Mouse (Mus musculus): ENCODE data around the gene Zfp410.
"Not testable (repeated sequence)": the region's sequence is repeated elsewhere in the genome, so short reads cannot be mapped to it uniquely, and the experiment has no call there.

Zfp410 gene

DNA sequence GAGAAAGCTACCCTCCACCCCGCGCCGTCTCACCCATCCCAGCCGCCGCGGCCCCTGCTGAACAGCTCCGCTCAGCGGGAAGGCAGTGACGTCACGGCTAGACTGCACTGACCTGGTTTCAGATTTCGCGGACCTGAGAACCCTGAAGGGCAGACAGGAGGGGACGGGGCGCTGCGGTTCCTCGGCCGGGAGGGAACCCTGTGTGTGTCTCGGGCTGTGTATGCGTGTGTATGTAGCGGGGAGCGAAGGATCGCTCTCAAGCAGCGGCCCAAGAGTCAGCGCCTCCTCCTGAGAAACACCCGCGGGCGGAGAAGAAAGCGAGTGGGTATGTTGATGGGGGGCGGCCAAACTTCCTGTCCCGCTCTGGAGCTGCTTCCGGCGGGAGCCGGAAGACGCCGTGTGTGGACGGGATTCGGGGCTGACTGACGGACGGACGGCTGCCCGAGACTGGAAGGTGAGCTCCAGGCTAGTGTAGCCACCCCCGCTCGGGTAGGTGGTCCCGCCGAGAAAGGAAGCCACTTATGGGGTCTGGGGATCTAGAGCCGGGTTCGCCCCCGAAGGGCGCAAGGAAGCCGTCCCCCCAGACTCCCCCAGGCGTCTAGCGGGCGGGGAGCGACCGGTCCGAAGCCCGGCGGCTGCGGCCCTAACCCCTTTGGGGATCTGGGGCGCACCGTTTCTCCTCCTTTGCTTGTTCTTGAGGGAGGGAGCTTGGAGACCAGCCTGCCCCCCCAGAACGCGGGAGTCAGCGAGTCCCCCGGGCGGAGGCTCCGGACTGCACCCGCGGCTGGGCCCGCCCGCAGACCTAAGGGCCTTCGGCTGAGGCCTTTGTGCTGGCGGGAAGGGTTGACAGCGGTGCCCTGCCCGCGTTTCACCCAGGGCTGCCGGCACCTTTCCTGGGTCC, at the start of gene Zfp410:
Gene Zfp410, plus strand, starts transcription at position 132 of the 901 bp plus-strand sequence.
- DNase-seq, result peak; percentile 84 to 85

DNA sequence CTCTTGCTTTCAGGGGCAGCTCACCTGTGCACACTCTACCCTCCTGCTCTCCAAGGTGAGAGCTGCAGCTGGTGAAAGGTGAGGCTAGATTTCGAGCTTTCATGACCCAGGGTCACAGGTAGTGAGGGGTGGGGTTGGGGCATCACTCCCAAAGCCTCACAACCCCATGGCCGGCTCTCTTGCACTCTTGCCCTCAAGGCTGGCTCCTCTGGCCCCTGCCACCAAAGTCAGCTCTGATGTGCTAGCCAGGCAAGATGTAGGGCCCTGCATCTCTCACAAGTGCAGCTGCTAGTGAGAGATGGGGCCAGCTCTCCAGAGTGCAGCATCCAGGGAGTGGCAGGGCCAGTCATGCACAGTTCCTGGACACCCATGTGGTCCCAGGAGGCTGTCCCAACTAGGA, 49.4 kb upstream of the Zfp410 start:
- DNase-seq, result no peak

DNA sequence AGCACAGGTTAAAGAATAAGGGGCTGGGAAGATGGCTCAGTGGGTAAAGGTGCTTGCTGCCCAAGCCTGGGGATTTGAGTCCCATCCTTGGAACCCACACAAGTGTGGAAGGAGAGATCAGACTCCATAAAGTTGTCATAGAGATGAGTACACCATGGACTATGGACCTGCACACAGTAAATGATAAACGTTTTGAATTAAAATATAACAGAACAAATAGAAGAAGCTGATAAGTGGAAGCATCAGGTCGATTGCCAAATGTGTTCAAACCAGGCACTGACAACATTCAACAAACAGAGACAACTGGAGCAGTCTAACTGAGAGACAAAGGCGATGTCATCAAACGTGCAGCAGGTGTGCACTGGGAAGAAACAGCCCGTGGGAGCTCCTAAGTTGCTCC, 43.3 kb upstream of the Zfp410 start:
- no peak for DNase-seq

DNA sequence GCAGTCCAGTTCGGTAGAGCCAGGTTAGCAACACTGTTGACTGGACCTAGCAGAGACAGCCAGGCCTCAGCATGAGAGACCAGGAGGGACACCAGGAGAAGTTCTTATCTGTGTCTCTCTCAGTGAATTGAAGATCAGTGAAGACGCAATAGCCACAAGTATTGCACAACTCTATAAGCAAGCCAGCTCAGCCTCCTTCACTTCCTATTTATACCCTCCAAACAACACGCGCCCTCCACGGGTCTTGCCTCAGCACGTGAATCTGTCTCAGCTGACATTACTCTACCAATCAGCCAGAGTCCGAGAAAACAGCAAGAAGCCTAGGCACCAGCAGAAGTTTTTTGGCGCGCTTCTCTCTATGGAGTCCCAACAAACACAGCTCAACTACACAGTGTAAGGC, 41.4 kb upstream of the Zfp410 start:
- no peak for DNase-seq

DNA sequence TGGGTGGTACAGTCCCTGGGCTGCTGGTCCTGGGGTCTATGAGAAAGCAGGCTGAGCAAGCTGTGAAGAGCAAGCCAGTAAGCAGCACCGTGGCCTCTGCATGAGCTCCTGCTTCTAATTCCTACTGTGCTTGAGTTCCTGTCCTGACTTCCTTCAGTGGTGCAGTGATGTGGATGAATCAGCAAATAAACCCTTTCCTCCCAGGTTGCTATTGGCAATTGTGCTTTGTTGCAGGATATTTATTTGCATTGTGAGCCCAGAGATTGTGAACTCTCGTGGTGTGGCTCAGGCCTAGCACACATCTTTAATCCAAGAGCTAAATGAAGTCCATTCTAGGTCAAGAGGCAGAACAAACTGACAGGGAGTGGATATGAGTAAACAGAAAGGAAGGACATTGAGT, 40.4 kb upstream of the Zfp410 start:
- no peak for DNase-seq

DNA sequence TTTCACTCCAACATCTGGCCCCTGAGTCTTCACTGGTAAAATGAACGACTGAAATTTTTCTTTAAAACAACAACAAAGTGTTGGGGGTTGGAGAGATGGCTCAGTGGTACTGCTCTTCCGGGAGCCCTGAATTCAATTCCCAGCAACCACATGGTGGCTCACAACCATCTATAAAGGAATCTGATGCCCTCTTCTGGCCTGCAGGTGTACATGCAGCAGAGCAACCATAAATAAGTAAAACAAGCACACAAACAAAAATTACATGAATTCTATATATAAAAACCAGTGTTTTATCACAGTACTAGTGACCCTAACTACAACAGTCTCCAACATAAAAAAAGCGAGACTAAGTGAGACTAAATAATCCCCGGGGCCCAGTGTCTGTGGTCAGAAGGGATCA, 39.9 kb upstream of the Zfp410 start:
- DNase-seq, result no peak

DNA sequence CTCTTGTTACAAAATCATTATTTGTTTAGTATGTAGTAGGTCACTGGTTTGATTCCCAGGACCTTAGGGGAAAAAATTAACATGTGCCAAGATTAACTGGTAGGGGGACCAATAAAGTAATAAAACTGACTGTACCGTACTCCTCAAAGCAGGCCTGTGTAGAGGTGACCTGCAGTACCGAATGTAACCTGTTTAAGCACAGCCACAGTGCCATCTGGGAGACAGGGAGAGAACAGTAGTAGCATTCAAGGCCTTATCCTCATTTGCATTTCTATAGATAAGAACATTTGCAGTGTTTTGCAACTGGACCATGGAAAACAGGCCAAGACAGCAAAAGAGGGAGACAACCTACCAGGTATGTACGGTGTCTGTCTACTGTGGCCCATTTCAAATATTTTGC, 38.8 kb upstream of the Zfp410 start:
- no peak for DNase-seq

DNA sequence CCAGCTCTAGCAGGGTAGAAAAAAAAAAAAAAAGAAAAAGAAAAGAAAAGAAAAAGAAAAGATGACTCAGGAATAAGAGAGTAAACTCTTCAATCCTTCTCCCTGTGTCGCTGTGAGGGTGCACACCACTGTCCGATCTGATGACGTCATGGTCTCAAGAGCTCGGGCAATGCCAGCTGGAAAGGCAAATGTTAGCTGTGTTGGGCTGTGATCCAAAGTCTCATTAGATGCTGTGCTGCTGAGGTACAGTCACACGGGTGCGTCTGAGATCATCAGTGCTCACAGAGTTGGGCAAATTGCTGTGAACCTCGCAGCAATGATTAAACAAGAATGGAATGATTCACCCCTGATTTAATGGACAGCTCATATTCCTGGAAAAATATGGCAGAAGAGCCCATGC, 37.8 kb upstream of the Zfp410 start:
- no peak for DNase-seq

DNA sequence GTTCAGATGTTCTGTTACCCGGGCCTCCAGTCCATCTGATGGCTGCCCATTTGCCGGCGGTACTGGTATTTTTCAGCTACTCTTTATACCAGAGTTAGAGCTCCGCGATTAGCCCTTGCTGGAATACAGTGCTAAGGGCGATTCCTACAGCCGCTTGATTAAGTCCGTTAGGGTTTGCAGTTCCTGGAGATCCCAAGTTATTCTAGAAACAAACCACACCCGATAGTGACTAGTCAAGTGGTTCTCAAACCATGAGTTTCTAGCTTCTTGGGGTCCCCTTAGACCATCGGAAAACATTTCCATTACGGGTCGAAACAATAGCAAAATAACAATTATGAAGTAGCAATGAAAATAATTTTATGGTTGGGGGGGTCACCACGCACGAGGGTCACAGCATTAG, 32.3 kb upstream of the Zfp410 start:
- DNase-seq, result no peak

DNA sequence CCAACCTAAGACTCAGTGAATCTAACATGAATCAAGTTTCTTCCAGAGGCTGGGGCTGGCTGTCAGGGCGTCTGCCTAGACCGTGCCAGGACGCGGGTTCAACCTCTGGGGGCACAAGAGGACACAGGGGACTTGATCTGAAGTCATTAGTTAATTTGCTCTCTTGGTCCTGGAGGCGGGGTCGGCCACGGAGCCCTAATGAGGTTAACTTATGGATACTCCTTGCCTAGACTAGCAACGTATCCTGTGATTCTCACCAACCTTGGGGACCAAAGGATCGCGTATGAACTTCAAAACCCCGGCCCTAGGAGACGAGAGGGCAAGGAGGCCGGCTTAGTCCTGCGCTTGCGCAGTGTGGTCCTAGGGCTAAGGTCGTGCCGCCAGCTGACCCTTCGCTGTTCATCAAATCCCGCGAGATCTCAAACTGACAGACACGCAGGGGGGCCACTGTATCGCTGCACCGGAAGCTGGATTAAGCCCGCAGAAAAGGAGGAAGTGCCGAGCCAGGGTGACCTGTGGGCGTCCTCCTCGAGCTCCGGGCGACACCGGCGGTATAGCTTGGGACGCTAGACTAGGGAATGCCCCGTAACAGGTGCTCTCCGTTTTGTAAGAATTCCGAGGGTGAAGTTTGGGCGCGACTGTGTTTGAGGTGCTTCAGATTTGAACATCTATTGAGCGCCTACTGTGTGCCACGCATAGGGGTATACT, 31.6 kb upstream of the Zfp410 start, which contains the start of gene Ptgr2:
Gene Ptgr2, plus strand, starts transcription at position 348 of the 708 bp plus-strand sequence.
- peak; percentile 87 to 92 for DNase-seq

DNA sequence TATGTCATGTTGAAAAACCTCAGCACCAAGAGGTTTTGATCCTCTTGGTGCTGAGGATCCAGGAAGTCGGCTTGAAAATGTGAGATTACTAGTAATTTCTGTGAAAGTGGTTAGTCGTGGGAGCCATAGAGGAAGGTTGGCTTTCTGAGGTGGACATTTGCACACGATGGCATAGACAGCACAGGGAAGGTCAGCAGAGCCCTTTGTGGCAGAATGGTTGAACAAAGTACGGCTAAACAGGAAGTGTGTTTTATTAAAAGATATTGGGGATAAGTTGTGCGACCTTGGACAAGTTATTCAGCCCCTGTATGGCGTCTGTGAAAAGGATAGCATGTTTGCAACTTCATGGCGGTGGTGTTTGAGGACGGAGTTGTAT, 31.1 kb upstream of the Zfp410 start:
- DNase-seq, result no peak

DNA sequence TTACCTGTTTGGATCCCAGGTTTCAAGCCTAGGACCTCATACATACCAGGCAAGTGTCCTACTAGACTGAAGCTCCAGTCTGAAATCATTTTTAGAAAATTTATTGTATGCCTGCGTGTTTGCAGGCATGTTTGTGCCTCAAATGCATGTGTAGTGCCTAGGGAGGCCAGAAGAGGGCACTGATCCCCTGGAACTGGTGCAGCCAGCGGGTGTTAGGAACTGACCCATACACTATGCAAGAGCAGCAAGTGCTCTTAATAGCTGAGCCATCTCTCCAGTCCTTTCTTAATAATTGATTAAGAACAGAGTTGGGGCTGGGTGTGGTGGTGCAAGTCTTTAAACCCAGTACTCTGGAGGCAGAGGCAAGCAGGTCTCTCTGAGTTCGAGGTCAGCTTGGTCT, 28.2 kb upstream of the Zfp410 start:
- DNase-seq, result peak; percentile 48 to 56

DNA sequence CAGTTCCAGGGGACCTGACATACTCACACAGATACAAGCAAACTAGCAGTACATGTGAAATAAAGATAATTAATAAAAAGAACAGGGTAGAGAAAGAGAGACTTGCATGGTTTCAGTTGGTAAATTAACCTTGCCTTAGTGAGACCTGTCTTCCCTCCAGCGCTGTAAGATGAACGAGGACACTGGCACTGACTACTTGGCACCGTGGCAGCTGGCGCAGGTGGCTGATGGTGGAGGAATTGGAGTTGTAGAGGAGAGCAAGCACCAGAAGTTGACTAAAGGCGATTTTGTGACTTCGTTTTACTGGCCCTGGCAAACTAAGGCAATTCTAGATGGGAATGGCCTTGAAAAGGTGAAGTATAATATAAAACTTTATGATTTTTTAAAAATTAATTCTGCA, 18.8 kb upstream of the Zfp410 start:
- DNase-seq, result no peak

DNA sequence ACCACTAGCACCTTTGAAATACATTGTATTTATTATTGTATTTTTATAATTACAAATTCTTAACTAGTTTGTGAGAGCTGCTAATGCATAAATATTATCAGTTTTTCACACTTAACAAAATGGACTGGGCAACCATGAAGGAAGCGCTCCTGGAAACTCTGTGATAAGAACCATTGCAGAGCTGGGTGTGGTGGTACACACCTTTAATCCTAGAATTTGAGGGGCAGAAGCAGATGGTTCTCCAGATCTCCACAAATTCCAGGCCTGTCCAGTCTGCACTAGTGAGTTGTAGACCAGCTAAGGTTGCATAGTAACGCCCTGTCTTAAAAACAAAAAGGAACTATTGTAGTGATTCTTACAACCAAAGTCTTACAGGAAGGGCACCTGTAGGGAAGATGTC, 17.4 kb upstream of the Zfp410 start:
- no peak for DNase-seq

DNA sequence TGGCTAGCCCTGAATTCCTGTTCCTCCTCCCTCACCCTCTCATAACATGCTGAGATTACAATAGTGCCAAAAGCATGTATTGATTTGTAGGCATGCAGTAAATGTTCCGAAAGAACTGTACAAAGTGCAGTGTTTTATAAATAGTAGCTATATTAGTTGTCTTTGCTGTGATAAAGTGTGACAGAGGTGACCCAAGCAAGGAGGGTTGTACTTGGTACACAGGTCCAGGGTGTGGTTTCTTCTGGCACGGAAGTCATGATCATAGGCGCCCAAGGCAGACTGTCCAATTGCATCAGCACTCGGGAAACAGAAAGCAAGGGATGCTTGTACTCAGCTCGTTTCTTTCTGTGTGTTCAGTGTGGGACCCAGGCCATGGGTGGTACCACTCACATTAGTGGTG, 12.6 kb upstream of the Zfp410 start:
- DNase-seq, result no peak

DNA sequence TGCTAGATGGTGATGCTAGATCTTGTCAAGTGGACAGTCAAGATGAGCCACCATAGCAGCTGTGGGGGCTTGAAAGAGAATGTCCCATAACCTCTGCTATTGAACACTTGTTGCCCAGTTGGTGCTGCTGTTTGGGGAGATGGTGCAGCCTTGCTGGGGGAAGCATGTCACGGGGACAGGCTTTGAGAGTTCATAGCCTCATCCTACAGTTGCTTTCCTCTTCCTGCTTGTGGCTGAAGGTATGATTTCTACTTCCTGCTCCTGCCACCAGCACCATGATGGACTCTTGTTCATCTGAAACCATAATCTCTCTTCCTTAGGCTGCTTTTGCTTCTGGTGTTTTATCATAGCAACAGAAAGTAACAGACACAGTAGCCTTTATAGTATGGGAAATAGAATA, 12.1 kb upstream of the Zfp410 start:
- no peak for DNase-seq

DNA sequence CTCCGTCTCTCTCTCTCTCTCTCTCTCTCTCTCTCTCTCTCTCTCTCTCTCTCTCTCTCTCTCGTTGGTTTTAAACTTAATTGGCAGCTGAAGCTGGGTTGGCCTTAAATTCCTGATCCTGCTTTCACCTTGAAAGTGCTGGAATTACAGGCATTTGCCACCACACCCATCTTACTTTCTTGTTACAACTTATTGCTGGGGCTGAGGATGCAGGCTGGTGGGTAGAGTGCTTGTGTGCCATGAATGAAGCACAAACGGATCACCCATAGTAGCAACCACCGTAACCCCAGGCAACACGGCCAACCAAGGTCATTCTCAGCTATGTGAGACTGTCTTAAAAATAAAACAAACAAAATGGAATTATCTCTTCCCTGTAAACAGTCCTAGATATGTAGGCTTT, 5.3 kb upstream of the Zfp410 start:
- no peak for DNase-seq

DNA sequence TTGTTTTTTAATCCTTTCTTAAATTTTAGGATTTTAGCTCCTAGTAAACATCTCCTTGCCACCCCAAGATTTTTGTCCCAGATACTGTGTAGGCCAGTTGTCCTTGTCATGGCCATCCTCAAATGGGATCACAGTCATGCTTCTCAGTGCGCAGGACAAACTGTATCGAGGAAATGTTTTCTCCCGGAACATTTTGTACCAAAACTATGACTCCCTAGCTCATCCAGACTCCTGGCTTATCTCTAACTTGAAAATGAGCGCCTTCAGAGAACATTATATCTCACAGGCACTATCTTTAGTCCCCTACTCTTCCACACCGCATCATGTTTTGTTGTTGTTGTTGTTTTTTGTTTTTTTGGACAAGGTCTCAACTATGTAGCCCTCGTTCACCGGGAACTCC, 646 bp upstream of the Zfp410 start:
- DNase-seq, result no peak

DNA sequence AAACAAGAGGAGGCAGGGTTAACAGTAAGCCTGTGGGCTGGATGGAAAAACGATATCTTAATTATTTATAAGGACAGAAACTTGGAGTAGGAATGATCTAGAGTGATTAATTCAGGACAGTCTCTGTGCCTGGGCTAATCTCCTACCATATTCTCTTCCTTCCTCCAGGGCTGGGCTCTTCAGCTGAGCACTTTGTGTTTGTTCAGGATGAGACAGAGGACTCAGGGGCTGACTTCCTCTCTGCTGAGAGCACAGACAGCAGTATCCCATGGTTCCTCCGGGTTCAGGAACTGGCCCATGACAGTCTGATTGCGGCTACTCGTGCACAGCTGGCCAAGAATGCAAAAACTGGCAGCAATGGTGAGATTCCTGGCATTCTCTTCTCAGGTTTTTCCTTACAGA, 10.5 kb downstream of the Zfp410 start:
- no peak for DNase-seq

DNA sequence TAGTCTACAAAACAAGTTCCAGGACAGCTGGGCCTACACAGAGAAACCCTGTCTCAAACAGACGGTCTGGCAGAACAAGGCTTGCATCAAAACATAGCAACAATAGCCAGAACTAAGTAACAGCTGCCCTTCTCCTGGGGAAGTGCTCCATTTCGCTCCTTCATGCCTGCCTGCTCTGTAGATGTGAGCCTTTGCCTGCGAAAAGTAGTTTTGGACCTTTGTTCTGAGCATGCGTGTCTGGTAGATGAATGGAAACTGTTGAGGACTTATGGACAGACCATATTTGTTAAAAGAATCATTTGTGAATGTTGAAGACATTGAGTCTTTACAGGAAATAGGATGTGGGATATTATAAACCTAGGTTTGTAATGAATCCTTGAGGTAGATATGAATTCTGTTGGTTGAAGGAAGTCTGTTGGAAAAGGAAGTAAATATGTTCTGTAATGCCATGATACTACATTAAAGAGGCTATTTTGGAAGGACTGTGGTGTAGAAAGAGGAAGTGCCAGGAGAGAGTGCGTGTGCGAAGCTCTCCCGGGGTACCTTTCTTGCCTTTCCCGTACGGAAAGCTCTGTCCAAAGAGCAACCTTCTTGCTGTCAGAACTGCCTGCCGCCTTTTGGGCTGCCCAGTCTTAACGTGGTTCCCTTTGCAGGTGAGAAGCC, 20.4 kb downstream of the Zfp410 start:
- DNase-seq, result no peak

DNA sequence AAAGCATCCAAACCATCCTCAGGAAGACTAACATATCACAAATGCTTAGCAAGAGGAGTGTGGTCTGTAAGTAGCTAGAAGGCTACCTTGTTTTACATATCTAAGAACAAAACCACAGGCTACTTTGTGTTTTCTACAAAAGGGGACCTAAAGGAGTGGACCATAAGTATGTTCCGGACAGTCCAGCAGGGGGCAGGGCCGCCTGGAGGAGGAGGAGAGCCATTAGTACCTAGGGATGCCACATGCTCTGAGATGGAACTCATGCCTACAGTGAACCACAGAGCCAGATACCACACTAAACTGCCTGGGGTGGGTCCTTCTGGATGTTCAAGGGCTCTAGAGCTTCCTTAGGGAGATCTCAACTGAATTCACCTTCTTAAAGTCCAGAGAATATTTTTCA, 30.5 kb downstream of the Zfp410 start:
- DNase-seq, result no peak

DNA sequence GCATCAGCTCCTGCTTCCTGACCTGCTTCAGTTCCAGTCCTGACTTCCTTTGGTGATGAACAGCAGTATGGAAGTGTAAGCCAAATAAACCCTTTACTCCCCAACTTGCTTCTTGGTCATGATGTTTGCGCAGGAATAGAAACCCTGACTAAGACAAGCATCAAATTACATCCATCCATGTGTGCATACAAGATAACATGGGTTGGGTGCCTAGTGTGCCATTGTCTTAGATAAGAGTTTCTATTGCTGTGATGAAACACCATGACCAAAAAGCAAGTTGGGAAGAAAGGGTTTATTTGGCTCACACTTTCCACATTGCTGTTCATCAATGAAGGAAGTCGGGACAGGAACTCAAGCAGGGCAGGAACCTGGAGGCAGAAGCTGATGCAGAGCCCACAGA, 42.0 kb downstream of the Zfp410 start:
- DNase-seq, result not testable (repeated sequence)

DNA sequence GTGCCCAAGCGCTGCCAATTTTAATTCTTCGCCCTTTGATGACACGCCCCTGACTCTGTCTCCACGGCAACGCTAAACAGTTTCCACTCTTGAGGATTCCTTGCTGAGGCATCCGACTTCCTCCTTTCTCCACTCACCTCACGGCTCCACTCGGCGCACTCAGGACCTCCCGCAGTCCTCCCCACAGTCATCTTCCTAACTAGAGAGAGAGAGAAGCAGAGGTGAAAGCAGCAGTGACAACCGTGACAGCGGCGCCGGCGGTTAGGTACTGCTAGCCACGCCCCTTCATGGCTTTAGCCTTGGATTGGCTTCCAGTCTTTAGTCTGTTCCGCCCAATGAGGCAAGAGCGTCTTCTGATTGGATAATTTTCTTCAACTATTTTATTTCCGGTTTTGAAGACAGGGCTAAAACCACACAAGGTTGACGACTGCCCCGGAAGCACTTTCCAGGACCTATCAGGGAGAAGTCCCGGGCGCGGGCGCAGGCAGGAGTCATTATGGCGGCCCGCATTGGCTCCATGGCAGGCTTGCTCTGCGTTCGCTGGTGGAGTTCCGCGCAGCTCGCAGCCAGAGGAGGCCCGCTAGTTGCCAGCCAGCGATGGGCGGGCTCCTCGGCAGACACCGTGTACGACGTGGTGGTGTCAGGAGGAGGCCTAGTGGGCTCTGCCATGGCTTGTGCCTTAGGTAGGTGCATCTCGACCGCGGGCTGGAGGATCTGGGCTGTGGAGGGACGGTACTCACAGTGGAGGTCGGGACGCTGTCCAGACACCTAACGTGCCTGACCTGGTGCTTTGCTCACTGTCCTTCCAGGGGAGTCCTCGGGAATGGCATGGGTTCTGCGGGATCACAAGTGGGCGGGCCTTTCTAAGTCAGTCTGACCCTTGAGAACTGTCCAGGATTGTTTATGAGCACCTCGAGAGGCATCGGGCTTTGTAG, 45.2 kb downstream of the Zfp410 start, which contains the start of the genes Coq6 and Fam161b:
Gene Coq6, plus strand, starts transcription at position 103 of the 935 bp plus-strand sequence.
Gene Fam161b, minus strand, starts transcription at position 279 of the 935 bp plus-strand sequence.
- peak; percentile 87 to 93 for DNase-seq
